Mouse (Mus musculus): ENCODE measurements around the gene H2-Ke6.
A peak's percentile ranks its signal among the peaks of the same experiment; 100 is the strongest.
"Not testable (repeated sequence)": the region's sequence is repeated elsewhere in the genome, so short reads cannot be mapped to it uniquely, and the experiment has no call there.

H2-Ke6 gene

DNA sequence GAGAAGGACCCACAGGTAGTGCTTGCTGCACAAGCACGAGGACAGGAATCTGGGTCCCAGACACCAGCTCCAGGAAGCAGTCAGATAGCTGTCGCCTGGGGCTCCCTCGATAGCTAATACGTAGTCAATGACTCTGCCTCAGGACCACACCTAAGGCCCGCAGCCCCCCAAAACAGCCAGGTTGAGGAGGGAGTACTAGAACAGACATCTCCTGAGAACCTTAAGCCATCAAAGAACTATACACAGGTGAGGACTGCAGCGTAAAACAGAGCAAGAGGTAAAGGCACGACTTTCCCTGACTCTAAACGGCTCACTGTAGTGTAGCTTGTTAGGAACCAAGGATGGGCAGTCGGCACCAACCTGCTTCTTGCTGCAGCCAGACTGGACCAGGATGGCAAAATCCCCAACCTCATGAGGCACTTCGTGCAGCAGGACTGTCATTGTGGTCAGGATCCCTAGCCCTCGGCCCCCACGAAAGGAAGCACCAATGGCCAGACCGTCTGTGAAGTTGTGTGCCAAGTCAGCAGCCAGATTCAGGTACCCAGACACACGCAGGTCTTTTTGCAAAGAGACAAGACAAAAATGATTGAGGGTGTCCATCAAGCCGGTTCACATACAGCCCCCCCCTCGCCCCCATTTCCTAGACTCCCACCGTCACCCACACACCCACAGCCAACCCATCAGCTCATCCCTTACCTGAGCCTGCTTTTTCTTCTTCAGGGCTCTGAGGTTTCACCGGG lies 1.5 kb upstream of the H2-Ke6 start:
- peak in 1 of 2 experiments; percentile 21 for DNase-seq

DNA sequence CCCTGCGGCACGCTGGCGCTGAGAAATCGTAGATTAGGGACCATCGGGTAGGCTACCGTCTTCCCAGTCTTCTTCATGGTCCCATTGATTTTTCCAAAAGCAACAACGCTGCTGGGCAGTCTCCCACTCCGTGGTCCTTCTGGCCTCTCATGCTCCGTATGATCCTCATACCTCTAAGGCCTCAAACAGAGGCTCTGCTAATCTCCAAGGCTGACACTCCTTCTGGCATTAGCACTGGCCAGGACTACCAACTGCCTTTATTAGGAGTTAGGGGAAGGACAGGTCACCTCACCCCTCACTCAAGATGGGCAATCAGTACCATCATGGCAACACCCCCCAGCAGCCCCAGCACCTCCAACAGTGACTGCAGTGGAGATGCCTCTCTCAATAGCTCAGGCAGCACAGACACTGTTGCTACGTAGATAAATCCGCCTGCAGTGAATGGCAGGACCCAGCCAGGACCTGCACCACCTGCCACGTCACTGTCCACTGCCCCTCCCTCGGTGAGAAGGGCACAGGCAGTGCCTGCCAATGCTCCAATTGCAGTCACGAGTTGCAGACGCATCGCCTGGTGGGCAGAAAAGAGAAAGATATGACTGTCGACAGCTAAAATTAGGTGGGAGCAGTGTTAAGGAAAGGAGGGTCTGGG lies 765 bp upstream of the H2-Ke6 start:
- DNase-seq, result peak in 1 of 2 experiments; percentile 25

DNA sequence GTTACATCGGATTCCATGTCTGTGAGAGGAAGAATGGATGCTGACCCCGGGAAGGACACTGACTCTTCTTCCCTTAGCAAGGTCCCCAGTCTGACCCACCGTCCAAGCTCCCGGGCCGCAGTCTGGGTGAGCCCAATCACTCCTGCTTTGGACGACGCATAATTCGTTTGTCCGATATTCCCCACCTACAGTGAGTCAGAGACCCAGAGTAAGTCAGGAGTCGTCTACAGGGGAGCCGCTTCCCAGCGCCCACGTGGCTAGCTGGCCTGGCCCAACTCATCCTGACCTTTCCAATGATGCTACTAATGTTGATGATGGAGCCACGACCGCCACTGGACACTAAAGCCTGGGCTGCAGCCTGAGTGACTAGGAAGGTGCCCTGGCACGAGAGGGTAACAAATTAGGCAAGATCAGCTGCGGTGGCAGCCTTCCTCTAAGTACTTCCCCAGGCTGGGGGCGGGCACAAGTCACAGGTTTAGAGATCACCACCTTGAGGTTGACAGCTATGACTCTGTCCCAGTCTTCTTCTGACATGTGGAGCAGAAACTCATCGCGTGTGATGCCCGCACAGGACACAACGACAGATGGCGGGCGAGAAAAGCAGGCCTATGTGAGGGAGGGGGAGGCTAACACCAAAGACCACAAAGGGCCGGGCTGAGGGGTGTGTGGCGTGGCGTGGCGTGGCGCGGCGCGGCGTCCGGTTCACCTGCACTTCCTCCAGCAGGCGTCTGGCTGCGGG lies 774 bp downstream of the H2-Ke6 start:
- DNase-seq, result peak; percentile 60 to 64

DNA sequence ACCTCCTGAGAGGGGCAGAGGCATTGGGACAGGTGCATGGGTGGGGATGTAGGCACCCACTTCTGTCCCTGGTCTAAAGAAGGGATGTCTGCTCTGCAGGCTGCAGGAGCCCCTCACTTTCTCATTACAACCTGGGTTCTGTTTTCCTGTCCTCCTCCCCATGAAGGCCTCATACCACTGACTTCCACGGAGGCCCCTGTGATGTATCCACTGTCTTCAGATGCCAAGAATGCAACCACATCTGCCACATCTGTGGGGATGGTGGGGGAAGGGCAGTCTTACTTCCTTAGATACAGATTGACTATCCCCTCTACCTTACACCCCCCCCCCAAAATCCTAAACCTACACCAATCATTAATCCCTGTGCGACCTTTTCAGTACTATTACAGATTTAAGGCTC lies 1.6 kb downstream of the H2-Ke6 start:
- no peak for DNase-seq

DNA sequence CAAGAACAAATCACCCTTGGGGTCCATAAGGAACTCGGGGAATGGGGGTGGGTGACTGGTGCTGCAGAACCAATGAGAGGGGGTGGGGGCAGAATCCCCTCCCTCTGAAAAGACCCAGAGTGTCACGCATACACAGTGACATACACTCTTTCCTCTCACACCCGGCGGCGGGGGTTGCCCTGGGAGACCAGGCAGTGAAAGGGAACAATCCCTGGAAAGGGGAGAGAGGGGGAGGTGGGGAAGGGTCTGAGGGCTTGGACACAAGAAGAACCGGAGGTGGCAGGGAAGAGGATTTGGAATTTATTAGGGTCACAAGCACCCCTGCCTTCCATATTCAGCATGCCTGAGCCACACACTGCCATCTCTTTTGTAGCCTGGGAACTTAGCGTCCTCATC lies 2.1 kb downstream of the H2-Ke6 start:
- DNase-seq, result peak in 1 of 2 experiments; percentile 28

DNA sequence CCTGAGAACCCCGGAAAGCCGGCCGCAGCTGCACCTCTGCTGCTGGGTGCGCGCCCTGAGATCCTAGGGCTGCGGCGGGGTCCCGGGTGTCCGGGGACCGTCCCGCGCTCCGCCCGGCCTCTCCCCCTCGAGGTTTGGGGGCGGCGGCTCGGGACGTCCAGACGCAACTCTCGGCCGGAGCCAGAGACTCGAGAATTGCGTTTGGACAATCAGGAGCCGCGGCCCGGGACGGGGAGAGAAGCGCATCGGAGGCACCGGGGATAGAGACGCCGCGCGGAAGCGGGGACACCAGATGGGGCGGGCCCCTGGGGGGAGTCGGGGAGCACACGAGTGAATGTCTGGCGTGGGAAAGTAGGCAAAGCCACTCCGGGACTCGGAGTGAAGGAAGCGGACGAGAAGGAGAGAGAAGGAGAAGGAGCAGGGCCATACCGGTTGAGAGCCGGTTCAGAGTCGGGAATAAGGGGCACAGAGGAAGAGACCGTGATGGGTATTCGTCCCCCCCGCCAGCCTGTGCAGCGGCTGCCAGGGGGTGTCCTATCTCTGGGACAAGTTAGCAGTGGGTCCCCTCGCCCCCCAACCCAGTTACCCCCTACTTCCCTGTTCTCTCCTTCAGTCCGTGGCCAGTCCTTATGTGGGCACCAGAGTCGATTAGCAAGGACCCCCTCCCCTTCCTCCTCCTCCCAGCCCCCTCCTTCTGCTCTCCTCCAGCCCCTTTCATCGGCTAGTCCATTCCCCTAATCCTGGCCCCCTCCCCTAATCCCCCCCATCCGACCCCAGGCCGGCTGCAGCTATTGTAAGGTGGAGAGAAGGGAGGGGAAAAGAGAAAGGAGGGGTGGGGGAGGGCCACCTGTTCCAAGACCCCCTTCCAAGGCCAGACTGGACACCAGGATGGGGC lies 2.8 kb downstream of the H2-Ke6 start:
- DNase-seq, result peak in 1 of 2 experiments; percentile 28

DNA sequence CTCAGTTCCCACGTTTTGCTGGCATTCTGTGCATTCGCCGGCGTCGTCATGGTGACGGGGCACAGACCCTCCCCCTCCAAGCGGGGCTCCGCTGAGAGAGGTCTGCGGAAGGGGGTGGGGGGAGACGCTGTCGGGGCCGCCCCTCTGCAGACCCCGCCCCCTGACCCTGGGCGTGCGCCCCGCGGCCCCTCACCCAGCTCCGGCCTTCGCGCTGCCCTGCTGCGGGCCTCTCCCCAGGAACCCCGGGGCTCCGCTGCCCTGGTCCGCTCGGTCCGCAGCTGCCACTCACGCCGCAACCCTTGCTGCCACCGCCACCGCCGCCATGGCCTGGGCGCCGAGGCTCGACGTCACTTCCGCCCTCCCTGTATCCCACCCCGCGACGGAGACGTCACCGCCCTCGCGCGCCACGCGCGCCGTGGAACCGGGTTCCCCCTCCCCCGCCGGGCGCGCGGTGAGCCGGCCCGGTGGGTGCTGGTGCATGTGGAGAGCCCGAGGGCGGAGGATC lies 3.5 kb downstream of the H2-Ke6 start, which contains the start of gene Ring1:
Ring1 (minus strand) TSS at position 364 of the 505 bp plus-strand sequence.
- DNase-seq, result peak; percentile 89 to 91

DNA sequence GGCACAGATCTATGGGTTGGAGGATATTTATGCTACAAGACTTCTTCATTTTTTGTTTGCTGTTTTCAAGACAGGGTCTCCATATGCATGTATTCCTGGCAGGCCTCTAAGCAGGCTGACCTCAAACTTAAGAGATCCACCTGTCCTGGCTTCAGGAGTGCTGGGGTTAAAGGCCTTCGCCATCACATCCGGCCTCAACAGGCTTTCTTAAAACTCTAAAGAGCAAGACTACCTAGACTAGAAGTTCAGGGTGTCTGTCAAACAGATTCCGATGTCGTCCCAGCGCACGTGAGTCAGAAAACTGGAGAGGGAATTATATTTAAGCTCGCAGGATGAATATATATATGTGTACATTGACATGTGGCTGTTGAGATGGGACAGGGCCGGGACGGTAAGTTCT lies 4.2 kb downstream of the H2-Ke6 start:
- no peak for DNase-seq

DNA sequence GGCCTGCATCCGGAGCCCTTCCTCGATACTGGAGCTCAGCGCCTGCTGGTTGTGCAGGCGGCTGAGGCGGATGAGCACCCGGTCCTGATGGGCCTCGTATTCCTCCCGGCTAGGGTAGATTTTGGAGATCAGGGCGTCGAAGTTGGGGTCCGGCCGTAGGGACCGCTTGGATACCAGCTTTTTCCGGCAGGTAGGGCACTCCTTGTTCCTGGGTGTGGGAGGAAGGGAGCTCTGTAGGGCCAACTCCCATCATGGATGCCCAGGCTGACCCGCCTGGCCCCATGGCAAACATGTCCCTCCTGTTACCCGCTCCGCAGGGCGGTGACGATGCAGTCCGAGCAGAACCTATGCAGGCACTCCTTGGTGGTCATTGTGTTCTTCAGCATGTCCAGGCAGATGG lies 4.9 kb downstream of the H2-Ke6 start:
- DNase-seq, result peak in 1 of 2 experiments; percentile 27

DNA sequence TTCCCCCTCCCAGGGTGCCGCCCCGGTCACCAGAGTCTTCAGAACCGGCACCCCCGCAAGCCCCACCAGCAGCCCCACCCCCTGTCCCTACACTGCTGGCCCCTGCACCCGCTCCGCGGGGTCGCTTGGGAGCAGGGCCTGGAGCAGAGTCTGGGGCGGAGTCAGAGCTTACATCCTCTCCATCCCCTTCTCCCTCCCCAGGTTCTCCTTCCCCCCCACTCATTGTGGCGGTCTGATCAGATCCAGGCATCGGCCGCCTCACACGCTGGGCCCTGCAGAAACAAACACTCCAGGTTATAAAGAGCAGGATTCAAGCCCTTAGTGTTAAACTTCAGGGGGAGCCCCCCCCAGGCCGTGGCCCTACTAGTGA lies 5.5 kb downstream of the H2-Ke6 start:
- no peak for DNase-seq

DNA sequence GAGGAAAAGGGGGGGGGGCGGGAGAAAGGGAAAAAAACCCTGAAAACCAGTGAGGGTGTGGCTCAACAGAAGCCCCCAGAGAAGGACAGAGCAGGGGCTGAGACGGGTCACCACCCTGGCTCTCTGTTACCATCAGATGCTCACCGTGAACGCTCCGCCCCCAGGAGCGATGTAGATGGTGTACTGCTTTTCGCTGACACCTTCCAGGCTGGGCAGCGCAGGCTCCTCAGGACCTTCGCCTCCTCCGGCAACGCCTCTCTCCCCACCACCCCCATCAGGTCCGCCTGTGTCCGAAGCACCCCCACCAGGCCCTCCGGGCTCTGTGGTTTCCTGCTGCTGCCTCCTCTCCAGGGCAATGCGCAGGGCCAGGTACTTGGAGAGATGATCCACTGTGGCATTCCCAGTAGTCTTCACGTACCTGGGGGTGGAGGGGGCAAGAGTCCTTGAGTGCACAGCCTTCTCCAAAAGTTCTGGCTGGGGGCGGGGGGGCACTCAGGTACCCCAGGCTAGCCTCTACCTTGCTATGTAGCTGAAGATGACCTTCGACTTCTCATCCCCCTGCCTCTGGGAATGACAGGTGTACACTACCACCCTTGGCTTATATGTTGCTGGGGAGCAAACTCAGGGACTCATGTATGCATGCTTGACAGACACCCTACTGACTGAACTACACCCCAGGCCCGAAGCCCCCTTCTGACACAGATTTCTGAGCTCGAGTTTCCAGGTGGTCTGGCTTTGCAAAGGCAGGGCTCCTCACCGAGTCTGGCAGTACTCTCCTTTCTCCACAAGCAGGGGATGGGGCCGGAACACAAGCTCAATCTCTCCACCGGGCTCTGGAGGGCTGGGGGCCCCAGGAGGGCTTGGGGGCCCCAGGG lies 6.1 kb downstream of the H2-Ke6 start:
- peak in 1 of 2 experiments; percentile 30 for DNase-seq

DNA sequence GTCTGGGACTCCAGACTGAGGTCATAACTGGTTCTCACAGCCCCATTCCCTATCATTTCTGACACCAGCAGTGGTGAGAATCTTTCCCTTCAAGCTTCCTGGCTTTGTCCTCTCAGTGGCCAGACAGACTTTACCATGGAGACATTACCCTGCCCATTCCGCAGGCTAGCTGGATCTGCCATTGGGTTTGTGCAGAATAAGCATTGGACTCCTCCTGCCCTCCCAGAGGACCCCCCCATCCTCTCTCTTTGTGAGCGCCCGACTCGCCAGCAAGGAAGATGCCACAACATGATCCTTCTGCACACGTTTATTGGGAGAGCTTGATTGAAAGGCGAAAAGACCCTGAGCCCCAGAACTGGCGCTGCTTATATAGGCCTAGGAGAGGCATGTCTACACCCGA lies 14.4 kb downstream of the H2-Ke6 start:
- DNase-seq, result no peak

DNA sequence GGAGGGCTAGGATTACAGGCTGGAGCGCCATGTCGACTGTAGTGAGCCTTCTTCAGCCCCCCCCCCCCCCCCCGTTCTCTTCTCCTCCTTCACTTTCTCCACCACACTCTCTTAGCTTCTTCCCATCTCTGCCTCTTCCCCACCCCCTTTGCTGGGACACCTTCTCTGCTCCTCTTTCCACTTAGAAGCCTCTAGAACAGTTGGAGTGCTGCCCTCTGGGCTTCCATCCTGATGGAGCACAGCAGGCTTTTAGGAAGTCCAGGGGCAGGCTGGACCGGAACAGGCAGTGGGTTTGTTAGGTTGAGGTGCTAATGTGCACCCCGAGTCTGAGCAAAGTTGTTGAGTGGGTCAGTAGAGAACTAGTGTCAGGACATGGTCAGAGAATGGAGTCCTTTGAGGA lies 17.7 kb downstream of the H2-Ke6 start:
- no peak for DNase-seq

DNA sequence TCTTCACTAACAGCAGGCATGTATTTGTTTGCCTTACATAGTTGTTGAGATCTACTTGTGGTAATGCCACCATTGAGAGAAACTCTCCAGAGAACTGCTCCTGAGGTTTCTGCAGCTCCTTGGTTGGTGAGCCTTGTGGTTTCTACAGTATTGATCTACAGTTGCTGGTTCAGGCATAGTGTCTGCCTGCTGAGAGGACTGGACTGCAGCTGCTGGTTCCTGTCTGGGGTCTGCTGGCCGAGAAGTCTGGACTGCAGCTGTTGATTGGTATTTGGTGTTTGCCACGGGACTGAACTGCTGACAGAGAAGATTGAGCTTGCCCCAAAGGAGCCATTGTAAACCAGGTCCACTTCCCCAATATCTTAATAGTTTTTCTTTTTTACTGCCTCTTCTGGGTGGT lies 21.3 kb downstream of the H2-Ke6 start:
- no peak for DNase-seq

DNA sequence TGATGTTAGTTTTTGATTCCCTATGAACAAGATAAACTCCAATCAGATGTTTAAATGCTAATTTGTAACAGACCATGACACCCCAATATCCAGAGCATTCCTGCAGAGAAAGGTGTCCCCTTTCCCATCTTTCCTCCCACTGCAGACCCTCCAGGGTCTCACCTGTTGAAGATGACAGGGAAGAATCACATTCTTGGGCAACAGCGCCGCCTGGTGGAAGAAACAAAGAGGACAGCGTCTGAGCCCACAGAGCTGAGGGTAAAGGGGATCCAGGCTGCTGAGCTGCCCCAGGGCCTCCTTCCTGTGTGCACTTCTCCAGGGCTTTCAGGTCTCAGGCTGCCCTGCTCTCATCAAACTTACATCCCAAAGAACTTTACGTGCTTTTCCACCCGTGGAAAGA lies 24.4 kb downstream of the H2-Ke6 start:
- DNase-seq, result peak in 1 of 2 experiments; percentile 58

DNA sequence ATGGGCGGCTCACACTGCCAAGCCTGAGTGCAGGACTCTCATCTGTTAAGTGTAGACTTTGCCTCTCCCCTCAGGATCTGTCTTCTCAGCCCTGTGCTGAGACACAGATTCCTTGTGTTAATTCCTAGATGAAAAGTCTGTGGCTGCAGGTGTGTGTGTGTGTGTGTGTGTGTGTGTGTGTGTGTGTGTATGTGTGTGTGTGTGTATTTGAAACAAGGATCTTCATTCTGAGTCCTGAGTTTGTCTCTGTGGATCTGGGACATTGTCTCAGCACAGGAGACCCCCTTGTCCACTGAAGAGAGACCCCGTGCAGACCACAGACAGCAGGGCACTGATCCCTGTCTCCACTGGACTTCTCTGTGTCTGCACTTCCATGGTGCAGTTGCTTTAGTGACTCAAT lies 27.1 kb downstream of the H2-Ke6 start:
- not testable (repeated sequence) for DNase-seq

DNA sequence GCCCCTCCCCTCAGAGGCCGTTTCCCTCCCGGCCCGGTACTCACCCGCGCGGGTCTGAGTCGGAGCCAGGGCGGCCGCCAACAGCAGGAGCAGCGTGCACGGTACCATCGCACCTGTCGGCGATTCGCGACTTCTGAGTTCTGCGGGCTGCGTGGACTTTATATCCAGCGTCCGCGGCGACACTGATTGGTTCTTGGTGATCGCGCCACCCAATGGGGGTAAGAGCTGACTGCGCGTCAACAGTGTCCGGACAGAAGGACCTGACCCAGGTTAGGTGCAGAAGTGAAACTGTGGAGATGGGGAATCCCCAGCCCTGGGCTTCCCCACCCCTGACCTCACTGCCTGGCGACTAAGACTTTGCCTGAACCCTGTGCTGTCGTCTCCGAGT lies 27.7 kb downstream of the H2-Ke6 start, which contains the start of gene H2-K1:
H2-K1 (minus strand) TSS at position 198 of the 388 bp plus-strand sequence.
- peak; percentile 94 to 95 for DNase-seq

DNA sequence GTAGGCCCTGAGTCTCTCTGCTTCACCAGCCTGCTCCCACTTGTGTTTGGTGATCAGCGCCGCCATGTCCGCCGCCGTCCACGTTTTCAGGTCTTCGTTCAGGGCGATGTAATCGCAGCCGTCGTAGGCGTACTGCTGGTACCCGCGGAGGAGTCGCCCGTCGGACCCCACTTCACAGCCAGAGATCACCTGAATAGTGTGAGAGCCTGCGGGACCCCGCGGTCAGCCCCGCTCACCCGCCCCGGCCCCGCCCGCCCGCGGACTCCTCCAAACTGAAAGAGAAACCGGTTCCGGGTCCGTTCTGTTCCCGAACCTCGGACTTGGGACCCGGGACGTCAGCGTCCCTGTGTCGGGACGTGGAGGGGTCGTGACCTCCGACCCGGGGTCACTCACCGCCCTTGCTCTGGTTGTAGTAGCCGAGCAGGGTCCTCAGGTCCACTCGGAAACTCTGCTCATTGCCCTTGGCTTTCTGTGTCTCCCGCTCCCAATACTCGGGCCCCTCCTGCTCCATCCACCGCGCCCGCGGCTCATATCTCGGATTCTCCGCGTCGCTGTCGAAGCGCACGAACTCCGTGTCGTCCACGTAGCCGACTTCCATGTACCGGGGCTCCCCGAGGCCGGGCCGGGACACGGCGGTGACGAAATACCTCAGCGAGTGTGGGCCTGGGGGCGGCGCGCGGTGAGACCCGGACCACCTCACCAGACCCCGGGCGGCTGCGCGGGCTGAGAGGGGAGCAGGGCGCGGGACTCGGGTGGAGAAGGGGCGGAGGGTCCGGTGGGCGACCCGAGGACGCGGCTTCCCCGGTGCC lies 28.3 kb downstream of the H2-Ke6 start:
- DNase-seq, result peak; percentile 29 to 36

DNA sequence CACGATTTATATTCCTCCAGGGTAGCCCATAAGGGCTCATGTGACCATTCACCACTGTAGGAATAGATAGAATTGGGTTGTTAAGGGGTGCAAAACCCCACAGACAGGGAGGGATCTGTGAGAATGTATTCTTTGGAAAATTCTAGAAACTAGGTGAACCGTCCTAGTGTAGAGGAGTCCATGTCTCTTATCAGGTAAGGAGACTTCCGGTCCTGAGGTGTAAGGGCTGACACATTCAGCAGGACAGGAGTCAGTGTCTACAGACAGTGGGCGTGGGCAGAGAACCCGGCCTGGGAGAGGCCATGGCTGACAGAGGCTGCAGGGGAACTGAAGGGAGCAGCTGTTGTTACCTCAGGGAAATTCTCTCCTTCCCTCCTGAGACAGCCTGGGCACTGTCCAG lies 29.2 kb downstream of the H2-Ke6 start:
- DNase-seq, result not testable (repeated sequence)

DNA sequence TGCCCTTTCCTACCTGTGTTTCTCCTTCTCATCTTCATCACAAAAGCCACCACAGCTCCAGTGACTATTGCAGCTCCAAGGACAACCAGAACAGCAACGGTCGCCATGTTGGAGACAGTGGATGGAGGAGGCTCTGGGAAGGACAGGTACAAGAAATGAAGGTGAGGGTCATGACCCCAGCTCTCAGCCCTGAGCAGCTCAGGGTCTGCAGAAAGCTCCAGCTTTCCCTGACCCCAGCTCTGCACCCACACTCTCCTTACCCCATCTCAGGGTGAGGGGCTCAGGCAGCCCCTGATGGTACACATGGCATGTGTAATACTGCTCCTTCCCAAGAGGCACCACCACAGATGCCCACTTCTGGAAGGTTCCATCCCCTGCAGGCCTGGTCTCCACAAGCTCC lies 30.8 kb downstream of the H2-Ke6 start:
- DNase-seq, result not testable (repeated sequence)

All from lung, postnatal 4 days (tissue).